Mouse (Mus musculus) neural tube, embryonic 12.5 days (tissue): ENCODE measurements at regions not wholly inside any gene's neighbourhood (a gene's known extent, or its start where the extent isn't known, plus 50 kb on each side); places are given as distances from the start of the nearest gene placed in this dataset.

Experiments
- ATAC-seq: fragments of 200-750 bp; cut with Nextera tagmentation; 2 replicates; pipeline ENCODE4 v1.8.0; 2017; ENCODE audit warnings: low read depth, mild to moderate bottlenecking, moderate TSS enrichment, moderate library complexity; ENCODE audit not compliant: low FRiP score
- H3K27ac ChIP-seq: fragments of 300-500 bp; sonication (generic); 2 replicates; pipeline ENCODE4 v1.5.1; 2016
- H3K27me3 ChIP-seq: fragments of 300-500 bp; sonication (generic); replicated peaks from 2 replicates; pipeline ENCODE4 v1.6.1; 2016; ENCODE audit warnings: mild to moderate bottlenecking
- H3K36me3 ChIP-seq: fragments of 300-500 bp; sonication (generic); 2 replicates; pipeline ENCODE4 v1.6.1; 2016; ENCODE audit warnings: mild to moderate bottlenecking
- H3K4me1 ChIP-seq: fragments of 300-500 bp; sonication (generic); 2 replicates; pipeline ENCODE4 v1.6.1; 2016
- H3K4me2 ChIP-seq: fragments of 300-500 bp; sonication (generic); replicated peaks from 2 replicates; pipeline ENCODE4 v1.6.1; 2016; ENCODE audit warnings: mild to moderate bottlenecking
- H3K4me3 ChIP-seq: fragments of 300-500 bp; sonication (generic); 2 replicates; pipeline ENCODE4 v1.5.1; 2016
- H3K9ac ChIP-seq: fragments of 300-500 bp; sonication (generic); 2 replicates; pipeline ENCODE4 v1.6.1; 2016; ENCODE audit warnings: mild to moderate bottlenecking
- H3K9me3 ChIP-seq: fragments of 300-500 bp; sonication (generic); 2 replicates; pipeline ENCODE4 v1.6.1; 2016; ENCODE audit warnings: mild to moderate bottlenecking
- WGBS: fragments of 180-500 bp; shearing (Covaris S2); methylation state at CpG from one replicate; pipeline ENCODE4 v1.1.7; 2016; 5-methylcytosine and 5-hydroxymethylcytosine counted together

- Histone ChIP-seq H3K9me3 (no peaks in the 10 kb centered on the region), H3K4me2 (no peak overlapping the region), H3K27ac (no peak overlapping the region), H3K4me3 (no peak overlapping the region), H3K36me3 (no peaks in the 10 kb centered on the region), H3K27me3 (no peaks in the 10 kb centered on the region), H3K4me1 (no peaks in the 10 kb centered on the region), H3K9ac (no peak overlapping the region)
- 74% methylated on average over 2 of the region's 2 CpGs for WGBS
- no peak for ATAC-seq
Observed at GRCm38 (mm10) chr13:31349671-31350070, 206.3 kb upstream of the Foxq1 start.

GRCm38 (mm10) chr13:31351481-31351880 lies 204.5 kb upstream of the Foxq1 start:
- Histone ChIP-seq H3K9ac (no peak overlapping the region), H3K36me3 (no peaks in the 10 kb centered on the region), H3K4me3 (no peak overlapping the region), H3K27ac (no peak overlapping the region), H3K27me3 (no peaks in the 10 kb centered on the region), H3K4me1 (no peaks in the 10 kb centered on the region), H3K4me2 (no peak overlapping the region), H3K9me3 (no peaks in the 10 kb centered on the region)
- ATAC-seq: no peak

- no peak overlapping the region for H3K4me2 ChIP-seq
Observed at GRCm38 (mm10) chr13:31352825-31353224, 203.1 kb upstream of the Foxq1 start.

GRCm38 (mm10) chr13:31359353-31359752 lies 196.6 kb upstream of the Foxq1 start:
- H3K27ac ChIP-seq: no peak overlapping the region
- no peak overlapping the region for H3K4me3 ChIP-seq
- no peak for ATAC-seq
- 92% methylated on average over 4 of the region's 4 CpGs for WGBS
- H3K27me3 ChIP-seq: no peaks in the 10 kb centered on the region
- no peak overlapping the region for H3K4me2 ChIP-seq
- no peak overlapping the region for H3K9ac ChIP-seq
- H3K4me1 ChIP-seq: no peaks in the 10 kb centered on the region; the same call in 1 of the 2 replicates
- no peaks in the 10 kb centered on the region for H3K36me3 ChIP-seq
- no peaks in the 10 kb centered on the region for H3K9me3 ChIP-seq

More at GRCm38 (mm10) chr13:31352825-31353224, 203.1 kb upstream of the Foxq1 start:
- no peak for ATAC-seq
- Histone ChIP-seq H3K4me3 (no peak overlapping the region), H3K4me1 (no peaks in the 10 kb centered on the region), H3K36me3 (no peaks in the 10 kb centered on the region), H3K9ac (no peak overlapping the region), H3K27ac (no peak overlapping the region), H3K27me3 (no peaks in the 10 kb centered on the region), H3K9me3 (no peaks in the 10 kb centered on the region)
- WGBS: 80% methylated on average over 5 of the region's 5 CpGs

GRCm38 (mm10) chr13:31362386-31362785 lies 193.5 kb upstream of the Foxq1 start:
- WGBS: 26% methylated on average over 3 of the region's 3 CpGs
- ATAC-seq: no peak
- no peak overlapping the region for H3K4me3 ChIP-seq

GRCm38 (mm10) chr13:31364369-31364768 lies 191.6 kb upstream of the Foxq1 start:
- Histone ChIP-seq H3K27ac (no peak overlapping the region), H3K27me3 (no peaks in the 10 kb centered on the region), H3K4me1 (no peaks in the 10 kb centered on the region; the same call in 1 of the 2 replicates), H3K9me3 (no peaks in the 10 kb centered on the region), H3K36me3 (no peaks in the 10 kb centered on the region), H3K4me2 (no peak overlapping the region), H3K4me3 (no peak overlapping the region), H3K9ac (no peak overlapping the region)
- ATAC-seq: peak; percentile 44; the same call in 1 of the 2 replicates
- WGBS: 65% methylated on average over 4 of the region's 4 CpGs

More at GRCm38 (mm10) chr13:31362386-31362785, 193.5 kb upstream of the Foxq1 start:
- H3K4me1 ChIP-seq: no peaks in the 10 kb centered on the region; the same call in 1 of the 2 replicates
- no peaks in the 10 kb centered on the region for H3K9me3 ChIP-seq
- no peak overlapping the region for H3K4me2 ChIP-seq
- H3K36me3 ChIP-seq: no peaks in the 10 kb centered on the region
- no peak overlapping the region for H3K27ac ChIP-seq
- H3K27me3 ChIP-seq: no peaks in the 10 kb centered on the region
- H3K9ac ChIP-seq: no peak overlapping the region

GRCm38 (mm10) chr13:31367226-31367625 lies 188.7 kb upstream of the Foxq1 start:
- H3K36me3 ChIP-seq: no peaks in the 10 kb centered on the region
- H3K9me3 ChIP-seq: no peaks in the 10 kb centered on the region
- no peak overlapping the region for H3K9ac ChIP-seq
- no peak overlapping the region for H3K4me2 ChIP-seq
- no peak overlapping the region for H3K4me3 ChIP-seq
- H3K27ac ChIP-seq: no peak overlapping the region
- H3K4me1 ChIP-seq: no peaks in the 10 kb centered on the region; the same call in 1 of the 2 replicates
- no peak for ATAC-seq
- 89% methylated on average over 3 of the region's 3 CpGs for WGBS
- H3K27me3 ChIP-seq: no peaks in the 10 kb centered on the region

- Histone ChIP-seq H3K4me2 (no peak overlapping the region), H3K27me3 (no peaks in the 10 kb centered on the region), H3K36me3 (no peaks in the 10 kb centered on the region), H3K9me3 (no peaks in the 10 kb centered on the region), H3K4me3 (no peak overlapping the region), H3K27ac (no peak overlapping the region), H3K9ac (no peak overlapping the region), H3K4me1 (no peaks in the 10 kb centered on the region)
- ATAC-seq: no peak
- WGBS: 79% methylated on average over 4 of the region's 4 CpGs
Observed at GRCm38 (mm10) chr13:31369182-31369581, 186.8 kb upstream of the Foxq1 start.

GRCm38 (mm10) chr13:31370873-31371272 lies 185.1 kb upstream of the Foxq1 start:
- H3K4me2 ChIP-seq: no peak overlapping the region
- WGBS: 51% methylated on average over 6 of the region's 6 CpGs
- no peak overlapping the region for H3K27ac ChIP-seq
- ATAC-seq: no peak
- H3K9ac ChIP-seq: no peak overlapping the region
- H3K9me3 ChIP-seq: no peaks in the 10 kb centered on the region
- no peak overlapping the region for H3K4me3 ChIP-seq
- H3K27me3 ChIP-seq: no peaks in the 10 kb centered on the region
- H3K4me1 ChIP-seq: no peaks in the 10 kb centered on the region
- H3K36me3 ChIP-seq: no peaks in the 10 kb centered on the region

GRCm38 (mm10) chr13:31374006-31374405 lies 181.9 kb upstream of the Foxq1 start:
- Histone ChIP-seq H3K27ac (no peak overlapping the region), H3K9ac (no peak overlapping the region), H3K4me1 (no peaks in the 10 kb centered on the region), H3K9me3 (no peaks in the 10 kb centered on the region), H3K4me3 (no peak overlapping the region), H3K4me2 (no peak overlapping the region), H3K36me3 (no peaks in the 10 kb centered on the region), H3K27me3 (no peaks in the 10 kb centered on the region)
- peak; percentile 85 for ATAC-seq
- WGBS: 61% methylated on average over 5 of the region's 5 CpGs

GRCm38 (mm10) chr13:31393421-31394215 lies 162.3 kb upstream of the Foxq1 start:
- Histone ChIP-seq H3K4me2 (no peak overlapping the region), H3K36me3 (no peaks in the 10 kb centered on the region), H3K27ac (no peak overlapping the region), H3K27me3 (no peaks in the 10 kb centered on the region), H3K4me3 (no peak overlapping the region), H3K4me1 (no peaks in the 10 kb centered on the region), H3K9me3 (no peaks in the 10 kb centered on the region), H3K9ac (no peak overlapping the region)
- 76% methylated on average over 4 of the region's 4 CpGs for WGBS
- no peak for ATAC-seq

GRCm38 (mm10) chr13:31396216-31396910 lies 159.6 kb upstream of the Foxq1 start:
- Histone ChIP-seq H3K27ac (no peak overlapping the region), H3K27me3 (no peaks in the 10 kb centered on the region), H3K4me3 (no peak overlapping the region), H3K4me1 (no peaks in the 10 kb centered on the region), H3K9me3 (no peaks in the 10 kb centered on the region), H3K4me2 (no peak overlapping the region), H3K9ac (no peak overlapping the region), H3K36me3 (no peaks in the 10 kb centered on the region)
- 77% methylated on average over 5 of the region's 5 CpGs for WGBS
- ATAC-seq: no peak
